Mouse (Mus musculus): ENCODE measurements around the gene Pgc. TPM values are rescaled to one million over a fixed set of nuclear protein-coding genes. Genes with fewer than 3 reads are reported as not detected.

Pgc gene
- polyA plus RNA-seq, 1 experiment: 6.0 TPM

DNA sequence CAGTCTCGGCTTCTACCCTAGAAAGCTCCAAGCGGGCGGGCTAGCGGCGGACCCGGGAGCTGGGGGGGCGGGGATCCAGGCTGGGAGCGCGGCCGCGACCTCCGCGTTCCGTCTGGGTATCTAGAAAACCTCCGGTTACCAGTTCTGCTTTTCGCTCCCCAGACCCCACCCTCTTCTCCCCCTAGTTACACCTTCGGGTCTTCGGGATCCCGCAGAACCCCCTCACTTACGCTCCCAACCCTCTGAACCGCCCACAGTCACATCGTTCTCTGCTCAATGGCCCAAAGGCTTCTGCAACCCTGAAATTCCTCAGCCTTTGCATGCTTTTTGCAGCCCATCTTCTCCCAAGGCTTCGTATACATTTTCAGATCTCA lies 31.3 kb upstream of the Pgc start:
- Histone ChIP-seq H3K27me3 (ENCODE audit: control insufficient read depth, insufficient read depth, low read length) (peaks cover 3% of the 10 kb centered on the region; the same call in 1 of the 2 replicates), H3K4me1 (replicated peaks; ENCODE audit: control insufficient read depth, insufficient read depth, low read length) (peaks cover 7% of the 10 kb centered on the region), H3K4me3 (ENCODE audit: control insufficient read depth, insufficient read depth, low read length) (peak overlapping the region; percentile 57), H3K27ac (ENCODE audit: control insufficient read depth, insufficient read depth, low read length) (no peak overlapping the region), H3K36me3 (ENCODE audit: control insufficient read depth, insufficient read depth, low read length) (no peaks in the 10 kb centered on the region)
- TF ChIP-seq CTCF (IDR thresholded peaks at IDR 0.05; ENCODE audit: borderline replicate concordance, control insufficient read depth, extremely low read depth, insufficient read depth, low read length, poor library complexity) (no peak), POLR2A (IDR thresholded peaks at IDR 0.05; ENCODE audit: control insufficient read depth, extremely low read depth, insufficient read depth, low read length, poor library complexity) (no peak)
- WGBS: under 1% methylated on average over 23 of the region's 23 CpGs
- no peak for DNase-seq

DNA sequence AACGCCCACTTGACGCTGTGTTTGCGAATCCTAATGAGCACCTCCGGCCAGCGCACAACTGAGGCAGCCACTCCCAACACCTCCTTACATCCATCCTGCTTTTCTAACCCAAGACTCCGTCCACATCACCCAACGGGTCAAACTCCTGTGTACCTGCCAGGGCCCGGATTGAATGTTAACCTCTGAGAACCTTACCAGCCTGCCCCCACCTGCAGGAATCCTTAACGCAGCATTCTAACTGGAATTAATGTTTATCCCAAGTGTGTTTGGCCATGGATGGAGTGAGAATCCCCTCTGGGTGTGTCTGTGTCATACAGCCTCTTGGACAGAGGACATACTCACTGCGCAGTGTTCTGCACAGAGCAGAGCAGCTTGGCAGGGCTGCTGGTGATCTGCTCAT lies 28.5 kb upstream of the Pgc start:
- Histone ChIP-seq H3K27me3 (ENCODE audit: control insufficient read depth, insufficient read depth, low read length) (peaks cover 3% of the 10 kb centered on the region; the same call in 1 of the 2 replicates), H3K36me3 (ENCODE audit: control insufficient read depth, insufficient read depth, low read length) (no peaks in the 10 kb centered on the region), H3K27ac (ENCODE audit: control insufficient read depth, insufficient read depth, low read length) (no peak overlapping the region), H3K4me3 (ENCODE audit: control insufficient read depth, insufficient read depth, low read length) (no peak overlapping the region), H3K4me1 (replicated peaks; ENCODE audit: control insufficient read depth, insufficient read depth, low read length) (peaks cover 7% of the 10 kb centered on the region)
- 96% methylated on average over 10 of the region's 10 CpGs for WGBS
- TF ChIP-seq POLR2A (IDR thresholded peaks at IDR 0.05; ENCODE audit: control insufficient read depth, extremely low read depth, insufficient read depth, low read length, poor library complexity) (no peak), CTCF (IDR thresholded peaks at IDR 0.05; ENCODE audit: borderline replicate concordance, control insufficient read depth, extremely low read depth, insufficient read depth, low read length, poor library complexity) (no peak)
- DNase-seq: no peak

DNA sequence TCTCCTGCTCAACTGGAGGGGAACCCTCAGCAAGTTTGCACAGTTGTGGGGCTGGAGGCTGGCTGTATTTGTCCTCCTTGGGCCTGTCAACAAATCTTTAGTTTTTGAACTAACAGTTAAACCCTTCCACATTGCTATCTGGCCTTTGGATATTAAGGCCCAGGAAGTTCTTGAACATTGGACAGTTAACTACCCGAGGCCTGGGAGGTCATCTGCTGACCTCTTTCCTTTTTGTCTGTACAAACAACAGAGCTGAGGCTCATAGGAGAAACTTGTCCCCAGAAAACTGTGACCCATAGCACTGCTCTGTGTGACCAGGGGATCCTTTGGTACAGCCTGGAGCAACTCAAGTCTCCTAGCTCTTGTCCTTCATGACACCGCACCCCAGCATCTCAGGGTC lies 27.6 kb upstream of the Pgc start:
- no peaks in the 10 kb centered on the region for H3K36me3 ChIP-seq (ENCODE audit: control insufficient read depth, insufficient read depth, low read length)
- H3K4me3 ChIP-seq (ENCODE audit: control insufficient read depth, insufficient read depth, low read length): no peak overlapping the region
- H3K27ac ChIP-seq (ENCODE audit: control insufficient read depth, insufficient read depth, low read length): no peak overlapping the region
- TF ChIP-seq POLR2A (IDR thresholded peaks at IDR 0.05; ENCODE audit: control insufficient read depth, extremely low read depth, insufficient read depth, low read length, poor library complexity) (no peak), CTCF (IDR thresholded peaks at IDR 0.05; ENCODE audit: borderline replicate concordance, control insufficient read depth, extremely low read depth, insufficient read depth, low read length, poor library complexity) (no peak)
- WGBS: 93% methylated on average over 2 of the region's 2 CpGs
- peaks cover 3% of the 10 kb centered on the region; the same call in 1 of the 2 replicates for H3K27me3 ChIP-seq (ENCODE audit: control insufficient read depth, insufficient read depth, low read length)
- no peak for DNase-seq
- H3K4me1 ChIP-seq (replicated peaks; ENCODE audit: control insufficient read depth, insufficient read depth, low read length): peaks cover 7% of the 10 kb centered on the region

DNA sequence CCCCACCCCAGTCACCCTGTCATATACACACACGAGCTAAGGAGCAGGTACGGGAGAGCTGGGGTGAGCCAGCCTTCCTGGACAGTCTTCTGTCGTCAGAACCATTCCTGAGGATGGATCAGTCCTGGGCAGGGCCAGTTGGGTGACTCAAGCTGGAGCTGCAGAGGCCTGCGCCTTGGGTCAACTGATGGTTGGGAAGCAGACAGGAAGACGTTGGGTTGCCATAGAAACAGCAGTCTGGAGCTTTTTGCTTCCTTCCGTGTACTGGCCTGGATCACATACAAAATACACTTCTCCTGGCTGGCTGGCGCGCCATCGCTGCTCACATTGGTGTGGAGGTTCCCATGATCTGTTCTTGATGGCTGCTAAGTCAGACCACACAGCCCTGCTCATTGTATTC lies 24.8 kb upstream of the Pgc start:
- DNase-seq: no peak
- TF ChIP-seq POLR2A (IDR thresholded peaks at IDR 0.05; ENCODE audit: control insufficient read depth, extremely low read depth, insufficient read depth, low read length, poor library complexity) (no peak), CTCF (IDR thresholded peaks at IDR 0.05; ENCODE audit: borderline replicate concordance, control insufficient read depth, extremely low read depth, insufficient read depth, low read length, poor library complexity) (no peak)
- Histone ChIP-seq H3K4me1 (replicated peaks; ENCODE audit: control insufficient read depth, insufficient read depth, low read length) (no peaks in the 10 kb centered on the region), H3K27me3 (ENCODE audit: control insufficient read depth, insufficient read depth, low read length) (no peaks in the 10 kb centered on the region), H3K36me3 (ENCODE audit: control insufficient read depth, insufficient read depth, low read length) (no peaks in the 10 kb centered on the region), H3K27ac (ENCODE audit: control insufficient read depth, insufficient read depth, low read length) (no peak overlapping the region), H3K4me3 (ENCODE audit: control insufficient read depth, insufficient read depth, low read length) (no peak overlapping the region)
- 93% methylated on average over 9 of the region's 9 CpGs for WGBS

DNA sequence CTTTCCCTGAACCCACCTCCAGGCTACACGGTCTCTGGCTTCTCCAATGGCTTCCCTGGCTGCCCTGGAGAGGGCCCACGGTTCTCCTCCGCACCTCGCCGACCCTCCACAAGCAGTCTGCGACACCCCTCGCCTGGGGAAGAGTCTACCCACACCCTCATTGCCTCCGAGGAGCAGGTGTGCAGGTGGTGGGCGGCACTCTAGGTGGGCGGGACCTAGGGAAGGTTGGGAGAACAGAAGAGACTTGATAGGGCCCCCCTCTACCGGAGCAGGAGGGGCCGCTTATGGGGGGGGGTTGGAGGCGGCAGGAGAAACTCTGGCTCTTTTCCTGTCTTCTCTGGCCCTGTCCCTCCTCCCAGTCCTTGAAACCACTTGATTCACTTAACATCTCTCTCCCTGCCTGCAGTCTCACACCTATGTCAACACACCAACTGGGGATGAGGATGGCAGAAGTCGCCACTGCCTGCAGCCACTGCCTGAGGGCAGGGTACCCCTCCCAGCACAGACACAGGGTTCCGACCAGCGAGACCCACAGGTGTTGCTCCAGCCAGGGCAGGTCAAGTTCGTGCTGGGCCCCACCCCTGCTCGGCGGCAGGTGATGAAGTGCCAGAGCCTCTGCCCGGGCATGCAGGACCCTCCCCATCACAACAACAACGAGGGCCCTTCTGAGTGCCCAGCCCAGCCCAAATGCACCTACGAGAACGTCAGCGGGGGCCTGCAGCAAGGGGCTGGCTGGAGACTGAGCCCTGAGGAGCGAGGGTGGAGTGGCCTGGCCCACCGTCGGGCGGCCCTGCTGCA lies 23.9 kb upstream of the Pgc start:
- Histone ChIP-seq H3K4me3 (ENCODE audit: control insufficient read depth, insufficient read depth, low read length) (no peak overlapping the region), H3K36me3 (ENCODE audit: control insufficient read depth, insufficient read depth, low read length) (no peaks in the 10 kb centered on the region), H3K4me1 (replicated peaks; ENCODE audit: control insufficient read depth, insufficient read depth, low read length) (no peaks in the 10 kb centered on the region), H3K27ac (ENCODE audit: control insufficient read depth, insufficient read depth, low read length) (no peak overlapping the region), H3K27me3 (ENCODE audit: control insufficient read depth, insufficient read depth, low read length) (no peaks in the 10 kb centered on the region)
- 90% methylated on average over 28 of the region's 28 CpGs for WGBS
- no peak for TF ChIP-seq CTCF (IDR thresholded peaks at IDR 0.05; ENCODE audit: borderline replicate concordance, control insufficient read depth, extremely low read depth, insufficient read depth, low read length, poor library complexity)
- DNase-seq: no peak

DNA sequence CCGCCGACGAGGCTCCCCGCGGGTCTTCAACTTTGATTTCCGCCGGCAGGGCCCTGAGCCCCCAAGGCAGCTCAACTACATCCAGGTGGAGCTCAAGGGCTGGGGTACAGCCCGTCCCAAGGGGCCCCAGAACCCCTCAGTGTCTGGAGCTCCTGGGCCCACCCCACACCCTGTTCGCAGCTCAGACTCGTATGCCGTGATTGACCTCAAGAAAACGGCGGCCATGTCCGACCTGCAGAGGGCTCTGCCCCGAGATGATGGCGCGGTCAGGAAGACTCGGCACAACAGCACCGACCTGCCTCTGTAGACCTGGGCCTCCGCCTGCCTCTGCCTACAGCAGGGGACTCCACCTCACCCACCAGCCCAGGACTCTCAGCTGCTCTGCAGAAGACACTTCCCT lies 23.1 kb upstream of the Pgc start:
- TF ChIP-seq POLR2A (IDR thresholded peaks at IDR 0.05; ENCODE audit: control insufficient read depth, extremely low read depth, insufficient read depth, low read length, poor library complexity): no peak
- no peak for TF ChIP-seq CTCF (IDR thresholded peaks at IDR 0.05; ENCODE audit: borderline replicate concordance, control insufficient read depth, extremely low read depth, insufficient read depth, low read length, poor library complexity)
- 76% methylated on average over 20 of the region's 20 CpGs for WGBS
- Histone ChIP-seq H3K4me1 (replicated peaks; ENCODE audit: control insufficient read depth, insufficient read depth, low read length) (no peaks in the 10 kb centered on the region), H3K27ac (ENCODE audit: control insufficient read depth, insufficient read depth, low read length) (no peak overlapping the region), H3K27me3 (ENCODE audit: control insufficient read depth, insufficient read depth, low read length) (no peaks in the 10 kb centered on the region), H3K4me3 (ENCODE audit: control insufficient read depth, insufficient read depth, low read length) (no peak overlapping the region), H3K36me3 (ENCODE audit: control insufficient read depth, insufficient read depth, low read length) (no peaks in the 10 kb centered on the region)
- no peak for DNase-seq

DNA sequence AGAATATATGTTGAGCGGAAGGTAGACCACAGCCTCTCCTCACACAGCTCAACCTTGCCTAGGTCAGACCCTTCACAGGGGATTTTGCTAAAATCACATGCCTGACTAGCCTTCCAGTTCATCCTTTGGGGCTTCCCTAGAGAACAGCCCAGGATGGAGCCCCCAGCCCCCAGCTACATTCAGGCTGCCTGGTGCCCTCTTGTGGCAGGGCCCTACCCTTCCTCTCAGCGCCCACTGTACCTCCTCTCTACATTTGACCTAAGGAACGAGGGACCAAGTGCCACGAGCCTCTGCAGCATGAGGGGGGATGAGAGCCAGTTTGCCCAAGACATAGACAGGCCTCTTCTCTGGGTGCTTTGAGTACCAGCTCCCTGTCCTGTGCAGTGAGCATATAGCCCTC lies 21.9 kb upstream of the Pgc start:
- H3K27ac ChIP-seq (ENCODE audit: control insufficient read depth, insufficient read depth, low read length): no peak overlapping the region
- no peaks in the 10 kb centered on the region for H3K36me3 ChIP-seq (ENCODE audit: control insufficient read depth, insufficient read depth, low read length)
- H3K4me1 ChIP-seq (replicated peaks; ENCODE audit: control insufficient read depth, insufficient read depth, low read length): no peaks in the 10 kb centered on the region
- DNase-seq: peak; percentile 18
- WGBS: 81% methylated on average over 4 of the region's 4 CpGs
- no peak overlapping the region for H3K4me3 ChIP-seq (ENCODE audit: control insufficient read depth, insufficient read depth, low read length)
- TF ChIP-seq CTCF (IDR thresholded peaks at IDR 0.05; ENCODE audit: borderline replicate concordance, control insufficient read depth, extremely low read depth, insufficient read depth, low read length, poor library complexity): no peak
- no peak for TF ChIP-seq POLR2A (IDR thresholded peaks at IDR 0.05; ENCODE audit: control insufficient read depth, extremely low read depth, insufficient read depth, low read length, poor library complexity)
- H3K27me3 ChIP-seq (ENCODE audit: control insufficient read depth, insufficient read depth, low read length): no peaks in the 10 kb centered on the region

All from thymus, adult 2 months (tissue).